Mouse (Mus musculus): ENCODE data around the gene Plekhg5.

- no peak for TF ChIP-seq POLR2A (IDR thresholded peaks at IDR 0.05; ENCODE audit: borderline replicate concordance, insufficient read depth, low read length)
- TF ChIP-seq CTCF (IDR thresholded peaks at IDR 0.05; ENCODE audit: borderline replicate concordance, insufficient read depth, low read depth, low read length): no peak
Measured at GRCm38 (mm10) chr4:152145473-152145872, 73.2 kb downstream of the Plekhg5 start.

Data from cerebellum, adult 2 months (tissue).